Mouse (Mus musculus) thymus, adult 2 months (tissue): ENCODE results near the gene Fntb.

Experiments
- CTCF ChIP-seq: fragments of 200-500 bp; IDR thresholded peaks from 2 replicates; pipeline ENCODE4 v1.5.1; 2012; ENCODE audit warnings: mild to moderate bottlenecking, control low read depth, low read length, moderate library complexity, borderline replicate concordance; ENCODE audit not compliant: control insufficient read depth, poor library complexity, insufficient read depth; ENCODE audit errors: extremely low read depth
- POLR2A ChIP-seq: fragments of 200-500 bp; IDR thresholded peaks from 2 replicates; pipeline ENCODE4 v1.6.1; 2012; ENCODE audit warnings: mild to moderate bottlenecking, low read length, control low read depth, moderate library complexity; ENCODE audit not compliant: control insufficient read depth, poor library complexity, insufficient read depth; ENCODE audit errors: extremely low read depth

- no peak for TF ChIP-seq CTCF
- no peak for TF ChIP-seq POLR2A
Measured at GRCm38 (mm10) chr12:76927012-76927411, 161.6 kb downstream of the Fntb start.
